Mouse (Mus musculus): Measurements from ENCODE around the gene Tmem9b.

The Tmem9b gene

GRCm38 (mm10) chr7:109752008-109752925 lies at the start of gene Tmem9b:
Tmem9b (minus strand) TSS chr7:109752875.
- DNase-seq (ENCODE audit: low read depth, low spot score) = peak; percentile 62

DNA sequence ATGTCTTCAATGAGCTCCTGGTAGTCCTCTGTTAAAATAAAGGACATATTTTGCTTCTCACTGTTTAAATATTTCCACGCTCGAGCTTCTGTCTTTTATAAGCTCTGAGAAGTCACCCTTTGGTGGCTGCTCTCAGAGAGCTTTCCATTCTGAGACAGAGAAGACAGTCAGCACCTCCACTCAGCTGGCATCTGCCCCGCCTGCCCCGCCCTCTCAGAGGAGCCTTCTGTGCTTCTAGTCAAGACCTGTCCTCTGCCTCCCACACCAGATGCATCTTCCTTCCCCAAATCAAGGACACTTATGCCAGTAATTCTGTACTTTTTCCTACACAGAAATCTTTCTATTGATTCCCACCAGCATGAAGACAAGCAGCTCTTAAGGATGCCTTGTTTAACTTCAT lies 48.0 kb upstream of the Tmem9b start:
- DNase-seq (ENCODE audit: low read depth, low spot score) = no peak

GRCm38 (mm10) chr7:109799168-109799567 lies 46.5 kb upstream of the Tmem9b start:
- DNase-seq (ENCODE audit: low read depth, low spot score) = no peak

- no peak for DNase-seq (ENCODE audit: low read depth, low spot score)
These were observed 42.9 kb upstream of the Tmem9b start for GRCm38 (mm10) chr7:109795564-109795963.

DNA sequence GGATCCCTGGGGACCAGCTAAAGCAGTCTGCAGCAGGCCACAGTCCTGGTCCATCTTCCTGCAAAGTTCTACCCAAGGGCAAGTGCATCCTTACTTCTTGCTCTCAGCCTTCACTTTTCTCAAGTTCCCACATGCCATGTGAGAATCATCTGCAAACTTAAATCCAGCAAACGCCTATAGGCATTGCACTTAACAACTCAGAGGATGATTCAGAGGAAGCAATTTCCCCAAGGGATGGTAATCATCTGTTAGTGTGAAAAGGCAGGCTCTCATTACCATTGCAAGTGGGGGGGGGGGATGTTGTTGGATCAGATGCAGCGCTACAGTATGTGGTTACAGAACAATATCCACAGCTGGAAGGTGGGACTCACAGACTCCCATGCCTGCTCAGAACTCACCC lies 41.9 kb upstream of the Tmem9b start:
- no peak for DNase-seq (ENCODE audit: low read depth, low spot score)

GRCm38 (mm10) chr7:109792759-109793158 lies 40.1 kb upstream of the Tmem9b start:
- peak; percentile 45 for DNase-seq (ENCODE audit: low read depth, low spot score)

GRCm38 (mm10) chr7:109790818-109791217 lies 38.1 kb upstream of the Tmem9b start:
- no peak for DNase-seq (ENCODE audit: low read depth, low spot score)

- no peak for DNase-seq (ENCODE audit: low read depth, low spot score)
These were observed 35.2 kb upstream of the Tmem9b start for GRCm38 (mm10) chr7:109787860-109788259.

GRCm38 (mm10) chr7:109783281-109783680 lies 30.6 kb upstream of the Tmem9b start:
- no peak for DNase-seq (ENCODE audit: low read depth, low spot score)

DNA sequence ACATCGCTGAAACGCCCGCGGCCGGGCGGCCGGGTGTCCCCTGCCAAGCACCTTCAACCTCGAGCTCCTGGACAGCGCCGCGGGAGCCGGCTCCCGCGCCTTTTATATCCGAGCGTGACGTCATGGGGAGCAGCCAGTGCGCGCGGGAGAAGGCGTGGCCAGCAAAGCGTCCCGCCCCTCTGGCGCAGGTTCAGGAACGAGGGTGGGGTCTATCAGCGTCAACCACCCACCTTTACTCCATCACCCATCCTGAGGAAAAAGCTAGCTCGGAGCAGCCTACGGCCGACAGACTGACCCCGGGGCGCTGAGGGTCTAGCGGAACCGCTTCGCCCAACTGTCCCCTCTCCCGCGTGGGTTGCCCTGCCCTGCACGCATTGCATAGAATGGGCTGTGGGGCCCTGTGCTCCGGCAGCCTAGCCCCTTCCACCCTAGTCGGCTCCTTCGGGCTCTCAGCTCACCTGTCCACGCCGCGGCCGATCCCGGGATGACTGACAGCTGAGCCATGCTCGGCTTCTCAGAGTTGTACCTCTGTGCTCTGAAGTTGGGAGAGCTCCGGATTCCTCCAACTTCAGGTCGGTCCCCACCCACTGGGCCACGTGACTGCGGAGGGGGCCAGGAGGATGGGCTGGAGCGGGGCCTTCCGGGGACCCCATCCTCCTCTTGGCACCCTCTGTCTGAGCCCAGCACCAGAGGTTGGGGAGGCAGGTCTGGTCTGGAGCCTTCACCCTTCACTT lies 29.0 kb upstream of the Tmem9b start, which contains the start of gene Nrip3:
TSS of gene Nrip3 (minus strand) at position 556 of the 734 bp plus-strand sequence.
- DNase-seq (ENCODE audit: low read depth, low spot score) = peak; percentile 61

GRCm38 (mm10) chr7:109781087-109781469 lies 28.4 kb upstream of the Tmem9b start:
- peak; percentile 39 for DNase-seq (ENCODE audit: low read depth, low spot score)

- DNase-seq (ENCODE audit: low read depth, low spot score) = no peak
These were observed 19.6 kb upstream of the Tmem9b start for GRCm38 (mm10) chr7:109772251-109772650.

GRCm38 (mm10) chr7:109768699-109769383 lies 16.2 kb upstream of the Tmem9b start:
- no peak for DNase-seq (ENCODE audit: low read depth, low spot score)

GRCm38 (mm10) chr7:109767575-109768350 lies 15.1 kb upstream of the Tmem9b start:
- DNase-seq (ENCODE audit: low read depth, low spot score) = peak; percentile 46

GRCm38 (mm10) chr7:109764009-109764408 lies 11.3 kb upstream of the Tmem9b start:
- no peak for DNase-seq (ENCODE audit: low read depth, low spot score)

DNA sequence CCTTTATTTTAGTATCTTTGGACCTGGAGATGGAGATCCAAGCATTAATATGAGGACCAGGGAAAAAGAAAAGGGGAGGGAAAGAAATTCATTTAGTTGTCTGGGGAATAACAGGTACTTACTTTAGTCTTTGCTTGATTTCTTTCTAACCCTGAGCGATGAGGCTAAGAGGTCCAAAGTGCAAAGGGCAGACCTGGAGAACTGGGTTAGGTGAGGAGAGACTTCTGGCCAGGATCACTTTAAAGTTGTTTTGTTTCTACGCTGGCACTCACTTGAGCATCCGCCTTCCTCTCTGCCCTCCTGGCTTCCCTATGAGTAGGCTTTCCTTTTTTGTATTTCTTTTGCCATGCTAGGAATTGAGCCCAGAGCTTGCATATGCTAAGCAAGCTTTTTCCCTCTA lies 3.6 kb upstream of the Tmem9b start:
- no peak for DNase-seq (ENCODE audit: low read depth, low spot score)

GRCm38 (mm10) chr7:109754034-109754433 lies 1.4 kb upstream of the Tmem9b start:
- no peak for DNase-seq (ENCODE audit: low read depth, low spot score)

GRCm38 (mm10) chr7:109751427-109752007 lies 1.2 kb downstream of the Tmem9b start:
- DNase-seq (ENCODE audit: low read depth, low spot score) = peak; percentile 28

DNA sequence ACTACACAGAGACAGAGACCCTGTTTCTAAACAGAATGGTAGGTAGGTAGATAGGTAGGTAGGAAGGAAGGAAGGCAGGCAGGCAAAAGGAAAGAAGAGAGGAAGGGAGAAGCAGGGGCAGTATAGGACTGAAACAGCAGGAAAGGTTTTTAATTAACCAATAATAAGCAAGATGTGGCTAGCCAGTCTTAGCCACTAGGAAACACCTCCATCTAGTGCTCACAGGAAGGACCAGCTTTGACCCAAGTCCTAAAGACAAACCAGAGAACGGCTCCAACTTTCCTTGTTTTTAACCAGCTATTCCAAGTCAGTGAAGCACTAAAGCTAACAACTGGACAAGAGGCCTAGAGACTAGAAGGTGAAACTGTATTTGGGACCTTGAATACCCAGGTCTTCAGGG lies 4.9 kb downstream of the Tmem9b start:
- DNase-seq (ENCODE audit: low read depth, low spot score) = no peak

DNA sequence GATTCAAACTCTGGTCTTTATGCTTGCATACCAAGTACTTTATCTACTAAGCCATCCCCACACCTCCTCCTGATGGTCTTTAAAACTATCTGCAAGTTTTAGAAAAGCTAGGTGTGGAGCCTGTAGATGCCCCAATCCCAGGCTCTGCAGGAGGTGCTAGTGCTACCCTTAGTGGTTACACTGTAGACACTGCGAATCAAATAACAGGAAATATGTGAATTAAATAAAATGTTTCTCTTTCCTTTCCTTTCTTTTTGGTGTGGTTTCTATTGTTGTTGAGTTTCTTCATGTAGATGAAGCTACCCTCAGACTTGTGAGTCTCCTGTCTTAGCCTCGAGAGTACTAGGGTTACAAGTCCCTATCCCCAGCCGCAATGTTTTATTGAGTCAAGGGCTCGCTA lies 11.0 kb downstream of the Tmem9b start:
- DNase-seq (ENCODE audit: low read depth, low spot score) = no peak

DNA sequence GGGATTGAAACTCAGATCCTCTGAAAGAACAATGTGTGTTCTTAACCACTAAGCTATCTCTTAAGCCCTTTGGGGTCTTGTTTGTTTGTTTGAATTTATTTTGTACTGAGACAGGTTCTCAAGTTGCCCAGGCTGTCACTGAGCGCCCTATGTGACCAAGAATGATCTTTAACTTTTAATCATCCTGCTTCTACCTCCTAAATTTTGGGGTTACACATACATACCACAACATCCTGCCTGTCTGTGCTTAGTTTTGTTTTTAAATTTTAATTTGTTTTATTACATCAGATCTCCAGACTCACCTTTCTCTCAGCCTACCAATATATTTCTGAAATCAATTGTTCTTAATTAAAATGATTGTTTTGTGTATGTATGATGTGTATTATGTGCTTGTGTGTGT lies 11.6 kb downstream of the Tmem9b start:
- DNase-seq (ENCODE audit: low read depth, low spot score) = no peak

Measured in c-Kit-negative CD71-positive TER-119-positive erythroid progenitor cells, embryonic 14.5 days (primary cell).